Mouse (Mus musculus) lung, adult 2 months (tissue): Measurements from ENCODE around the gene D17Wsu92e.

Experiments
- CTCF ChIP-seq: fragments of 200-500 bp; IDR thresholded peaks from 2 replicates; pipeline ENCODE4 v1.5.1; 2011; ENCODE audit warnings: mild to moderate bottlenecking, low read length, control low read depth; ENCODE audit not compliant: insufficient read depth
- POLR2A ChIP-seq: fragments of 200-500 bp; IDR thresholded peaks from 2 replicates; pipeline ENCODE4 v1.6.1; 2011; ENCODE audit warnings: low read depth, mild to moderate bottlenecking, control low read depth, low read length, borderline replicate concordance; ENCODE audit errors: extremely low read depth

DNA sequence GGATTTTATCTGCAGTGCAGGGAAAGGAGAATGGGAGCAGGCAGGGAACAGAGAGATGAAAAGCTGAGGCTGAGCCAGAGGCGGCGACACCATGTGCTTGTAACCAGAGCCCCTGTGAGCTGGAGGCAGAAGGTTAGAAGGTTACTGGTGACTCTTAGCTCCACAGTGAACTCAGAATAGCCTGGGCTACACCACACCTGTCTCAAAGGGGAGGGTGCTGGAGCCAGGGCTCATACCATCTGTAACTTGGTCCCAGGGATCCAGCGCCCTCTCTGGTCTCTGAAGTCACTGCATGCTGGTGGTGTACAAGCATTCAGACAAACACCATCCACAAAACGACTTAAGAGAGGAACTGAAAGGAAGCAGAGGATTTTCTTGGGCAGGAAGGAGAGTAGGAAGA, 36.9 kb downstream of the D17Wsu92e start:
- 0 out of 2 replicates have a peak, but pooled peaks have one; percentile 2 for TF ChIP-seq CTCF
- TF ChIP-seq POLR2A, result no peak
